Mouse (Mus musculus) ovary, postnatal 14 days (tissue): ENCODE results near the gene Dleu7.
A peak's percentile ranks its signal among the peaks of the same experiment; 100 is the strongest.

Experiments
- DNase-seq: peaks from one replicate; pipeline ENCODE4 v3.0.0; 2022; ENCODE audit warnings: low spot score

The Dleu7 gene

GRCm38 (mm10) chr14:62282974-62283373, 9.9 kb downstream of the Dleu7 start:
- no peak for DNase-seq

- no peak for DNase-seq
Observed at GRCm38 (mm10) chr14:62273604-62274003, 19.2 kb downstream of the Dleu7 start.

- no peak for DNase-seq
Observed at GRCm38 (mm10) chr14:62270698-62271396, 22.0 kb downstream of the Dleu7 start.

- no peak for DNase-seq
Observed at GRCm38 (mm10) chr14:62258978-62259536, 33.8 kb downstream of the Dleu7 start.

- no peak for DNase-seq
Observed at GRCm38 (mm10) chr14:62258125-62258524, 34.7 kb downstream of the Dleu7 start.

GRCm38 (mm10) chr14:62256066-62256465, 36.8 kb downstream of the Dleu7 start:
- no peak for DNase-seq

- no peak for DNase-seq
Observed at GRCm38 (mm10) chr14:62254371-62254770, 38.5 kb downstream of the Dleu7 start.

GRCm38 (mm10) chr14:62251999-62252398, 40.8 kb downstream of the Dleu7 start:
- peak; percentile 38 for DNase-seq

- DNase-seq, result no peak
Observed at GRCm38 (mm10) chr14:62250046-62250445, 42.8 kb downstream of the Dleu7 start.

- DNase-seq, result no peak
Observed at GRCm38 (mm10) chr14:62249251-62249650, 43.6 kb downstream of the Dleu7 start.

GRCm38 (mm10) chr14:62248796-62249195, 44.1 kb downstream of the Dleu7 start:
- DNase-seq, result no peak

GRCm38 (mm10) chr14:62248345-62248744, 44.5 kb downstream of the Dleu7 start:
- no peak for DNase-seq

- no peak for DNase-seq
Observed at GRCm38 (mm10) chr14:62245557-62245956, 47.3 kb downstream of the Dleu7 start.

- no peak for DNase-seq
Observed at GRCm38 (mm10) chr14:62243530-62243929, 49.3 kb downstream of the Dleu7 start.

- DNase-seq, result no peak
Observed at GRCm38 (mm10) chr14:62235969-62236368, 56.9 kb downstream of the Dleu7 start.

GRCm38 (mm10) chr14:62235214-62235613, 57.6 kb downstream of the Dleu7 start:
- no peak for DNase-seq

- DNase-seq, result no peak
Observed at GRCm38 (mm10) chr14:62230968-62231367, 61.9 kb downstream of the Dleu7 start.

- no peak for DNase-seq
Observed at GRCm38 (mm10) chr14:62227101-62227500, 65.7 kb downstream of the Dleu7 start.

- DNase-seq, result no peak
Observed at GRCm38 (mm10) chr14:62226576-62227047, 66.2 kb downstream of the Dleu7 start.
